Mouse (Mus musculus) kidney, postnatal 0 days (tissue): ENCODE data around the gene Naa80. TPM values are rescaled to one million over a fixed set of nuclear protein-coding genes. Genes with fewer than 3 reads are reported as not detected.

Experiments used
- ATAC-seq: fragments of 200-750 bp; cut with Nextera tagmentation; replicated peaks from 2 replicates; pipeline ENCODE4 v1.8.0; 2017; ENCODE audit warnings: low read depth, moderate number of reproducible peaks, moderate TSS enrichment, moderate library complexity; ENCODE audit not compliant: low FRiP score
- DNase-seq: peaks from one replicate; pipeline ENCODE4 v3.0.0-alpha.2; 2016; ENCODE audit warnings: low spot score
- H3K27ac ChIP-seq: fragments of 300-500 bp; sonication (generic); 2 replicates; pipeline ENCODE4 v1.5.1; 2014; ENCODE audit warnings: mild to moderate bottlenecking
- H3K27me3 ChIP-seq: fragments of 300-500 bp; sonication (generic); 2 replicates; pipeline ENCODE4 v1.6.1; 2014; ENCODE audit warnings: low read length, mixed read lengths; ENCODE audit not compliant: insufficient read depth
- H3K36me3 ChIP-seq: fragments of 300-500 bp; sonication (generic); 2 replicates; pipeline ENCODE4 v1.6.1; 2014; ENCODE audit warnings: low read length, mixed read lengths; ENCODE audit not compliant: insufficient read depth
- H3K4me1 ChIP-seq: fragments of 300-500 bp; sonication (generic); replicated peaks from 2 replicates; pipeline ENCODE4 v1.6.1; 2014; ENCODE audit warnings: antibody characterized with exemption, low read length, mixed read lengths; ENCODE audit not compliant: insufficient read depth
- H3K4me2 ChIP-seq: fragments of 300-500 bp; sonication (generic); 2 replicates; pipeline ENCODE4 v1.6.1; 2014; ENCODE audit warnings: mild to moderate bottlenecking, low read length, moderate library complexity, mixed read lengths
- H3K4me3 ChIP-seq: fragments of 300-500 bp; sonication (generic); replicated peaks from 2 replicates; pipeline ENCODE4 v1.5.1; 2014; ENCODE audit warnings: low read depth, low read length
- H3K9ac ChIP-seq: fragments of 300-500 bp; sonication (generic); 2 replicates; pipeline ENCODE4 v1.6.1; 2014; ENCODE audit warnings: low read depth, low read length
- H3K9me3 ChIP-seq: fragments of 300-500 bp; sonication (generic); replicated peaks from 2 replicates; pipeline ENCODE4 v1.6.1; 2016; ENCODE audit warnings: low read length, inconsistent platforms, mixed read lengths
- CTCF ChIP-seq: IDR thresholded peaks from 2 replicates; pipeline ENCODE4 v1.5.1; 2016; ENCODE audit warnings: antibody characterized with exemption, low read depth, mild to moderate bottlenecking, moderate library complexity
- WGBS: fragments of 180-500 bp; shearing (Covaris S2); extraction: QIAGEN DNeasy Blood & Tissue Kit; methylation state at CpG from one replicate; pipeline ENCODE4 v1.1.7; 2014; 5-methylcytosine and 5-hydroxymethylcytosine counted together
- polyA plus RNA-seq: library from polyadenylated mRNA; unstranded; fragments of >200 nt; fragmentation: Nextera tagmentation; extraction: Ambion mirVana; gene quantifications from 2 replicates; pipeline ENCODE4 v1.2.1, GENCODE M21; 2015

Gene Naa80
- polyA plus RNA-seq, 1 experiment from 2014 or later = 22.3 TPM

DNA sequence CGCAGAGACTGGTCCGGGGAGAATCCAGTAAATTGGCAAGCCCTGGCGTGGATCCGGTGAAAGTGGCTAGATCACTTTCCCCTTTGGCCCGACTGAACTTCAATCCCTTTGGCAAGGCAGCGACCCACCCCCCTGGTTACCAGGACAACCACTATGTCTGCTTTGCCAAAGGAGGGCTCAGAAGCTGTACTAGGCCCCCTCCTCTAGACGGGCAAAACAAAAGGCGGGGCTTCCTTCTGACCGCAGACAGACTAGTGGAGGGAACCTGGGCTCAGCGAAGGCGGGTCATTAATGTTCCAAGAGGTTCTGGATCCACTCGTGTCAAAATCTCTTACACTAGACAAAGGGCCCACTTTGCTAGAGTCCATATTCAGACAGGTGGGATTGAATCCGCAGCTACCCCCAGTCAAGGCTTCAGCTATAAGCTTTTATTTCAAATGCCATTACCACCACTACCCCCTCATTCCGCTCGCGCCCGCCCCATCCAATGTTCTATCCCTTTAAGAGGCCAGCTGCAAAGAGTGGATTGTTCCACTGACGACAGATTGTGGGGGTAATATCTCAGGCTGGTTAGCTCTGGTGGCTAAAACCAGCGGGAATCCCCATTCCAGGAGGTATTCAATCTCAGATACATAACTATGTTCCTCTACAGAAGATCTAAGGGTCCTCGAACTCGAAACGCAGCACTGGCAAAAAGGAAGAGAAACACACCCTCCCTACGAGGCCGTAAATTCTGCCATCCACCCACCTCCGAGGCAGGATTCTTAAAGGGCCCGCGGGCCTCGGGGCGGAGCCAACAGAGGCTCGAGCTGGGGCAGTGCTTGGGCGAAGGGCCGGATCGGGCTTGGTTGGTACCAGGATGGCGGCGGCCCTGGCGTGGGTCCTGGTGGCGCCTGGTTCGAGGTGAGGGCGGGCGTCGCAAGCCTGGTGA is 10.1 kb upstream of the Naa80 start:
- Histone ChIP-seq H3K27ac (peak overlapping the region; percentile 95), H3K4me2 (peak overlapping the region; percentile 78), H3K9me3 (no peaks in the 10 kb centered on the region), H3K4me1 (peaks cover 34% of the 10 kb centered on the region), H3K9ac (peak overlapping the region; percentile 74), H3K27me3 (no peaks in the 10 kb centered on the region), H3K36me3 (peaks cover 20% of the 10 kb centered on the region), H3K4me3 (peak overlapping the region; percentile 74)
- under 1% methylated on average over 41 of the region's 41 CpGs for whole genome bisulfite sequencing
- peak; percentile 94 for DNase-seq
- no peak; the same call in 1 of the 2 replicates for TF ChIP-seq CTCF
- ATAC-seq = peak; percentile 72

DNA sequence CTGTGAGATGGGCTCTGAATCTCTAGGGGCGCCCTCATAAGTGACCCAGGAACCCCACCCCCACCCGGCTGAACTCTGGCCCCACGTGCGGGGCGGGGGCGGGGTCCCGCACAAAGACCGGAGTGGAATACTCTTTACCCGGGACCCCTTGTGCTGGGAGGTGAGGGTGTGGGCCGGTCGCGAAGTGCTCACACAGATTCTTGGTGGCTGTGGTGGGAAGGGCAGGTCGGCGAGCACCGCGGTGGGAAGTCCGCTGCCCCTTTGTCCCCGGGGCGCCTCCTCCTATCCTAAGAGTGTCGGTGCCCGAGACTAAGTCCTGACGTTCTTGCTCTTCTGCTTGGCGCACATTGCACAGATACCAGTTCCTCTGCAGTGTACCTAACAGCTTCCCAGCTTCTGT is 9.4 kb upstream of the Naa80 start:
- H3K27me3 ChIP-seq = no peaks in the 10 kb centered on the region
- 0% methylated on average over 23 of the region's 23 CpGs for WGBS
- H3K9me3 ChIP-seq = no peaks in the 10 kb centered on the region
- peak overlapping the region; percentile 74 for H3K4me3 ChIP-seq
- H3K27ac ChIP-seq = peak overlapping the region; percentile 95
- DNase-seq = peak; percentile 43
- H3K4me1 ChIP-seq = peaks cover 29% of the 10 kb centered on the region
- H3K36me3 ChIP-seq = peaks cover 21% of the 10 kb centered on the region
- peak overlapping the region; percentile 74 for H3K9ac ChIP-seq
- ATAC-seq = peak; percentile 34
- no peak for TF ChIP-seq CTCF
- H3K4me2 ChIP-seq = peak overlapping the region; percentile 78

DNA sequence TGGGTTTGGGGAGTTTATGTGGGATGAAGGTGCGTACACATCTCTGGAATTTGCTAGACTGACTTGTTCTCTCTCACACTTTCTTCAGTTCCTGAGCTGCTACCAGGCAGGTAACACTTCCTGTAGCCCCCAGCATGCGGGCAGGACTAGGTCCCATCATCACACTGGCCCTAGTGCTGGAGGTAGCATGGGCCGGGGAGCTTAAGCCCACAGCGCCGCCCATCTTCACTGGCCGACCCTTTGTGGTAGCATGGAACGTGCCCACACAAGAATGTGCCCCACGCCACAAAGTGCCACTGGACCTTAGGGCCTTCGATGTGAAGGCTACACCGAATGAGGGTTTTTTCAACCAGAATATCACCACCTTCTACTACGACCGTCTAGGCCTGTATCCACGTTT is 8.7 kb upstream of the Naa80 start:
- WGBS = 31% methylated on average over 13 of the region's 13 CpGs
- no peak for TF ChIP-seq CTCF
- ATAC-seq (no peak), DNase-seq (no peak)
- Histone ChIP-seq H3K4me1 (peaks cover 29% of the 10 kb centered on the region), H3K36me3 (peaks cover 25% of the 10 kb centered on the region), H3K9ac (peak overlapping the region; percentile 74), H3K4me3 (peak overlapping the region; percentile 74), H3K4me2 (peak overlapping the region; percentile 78), H3K27me3 (no peaks in the 10 kb centered on the region), H3K9me3 (no peaks in the 10 kb centered on the region), H3K27ac (peak overlapping the region; percentile 95)

DNA sequence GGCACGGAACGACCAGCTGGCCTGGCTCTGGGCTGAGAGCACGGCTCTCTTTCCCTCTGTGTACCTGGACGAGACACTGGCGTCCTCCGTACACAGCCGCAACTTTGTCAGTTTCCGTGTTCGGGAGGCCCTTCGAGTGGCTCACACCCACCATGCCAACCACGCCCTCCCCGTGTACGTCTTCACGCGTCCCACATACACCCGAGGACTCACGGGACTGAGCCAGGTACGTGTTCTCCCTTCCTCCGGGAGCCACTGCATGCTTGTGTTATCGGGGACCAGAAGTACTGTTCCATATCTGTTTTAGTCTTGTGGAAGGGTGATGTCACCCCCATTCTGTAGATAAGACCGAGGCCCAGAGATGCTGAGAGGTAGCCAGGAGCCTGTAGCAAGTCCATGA is 7.8 kb upstream of the Naa80 start:
- H3K27ac ChIP-seq = no peak overlapping the region
- H3K4me2 ChIP-seq = peak overlapping the region; percentile 78
- no peak for DNase-seq
- peak overlapping the region; percentile 74; the same call in 1 of the 2 replicates for H3K4me3 ChIP-seq
- no peaks in the 10 kb centered on the region for H3K27me3 ChIP-seq
- peaks cover 25% of the 10 kb centered on the region for H3K36me3 ChIP-seq
- ATAC-seq = no peak
- TF ChIP-seq CTCF = no peak
- H3K9ac ChIP-seq = no peak overlapping the region
- WGBS = 84% methylated on average over 21 of the region's 21 CpGs
- no peaks in the 10 kb centered on the region for H3K9me3 ChIP-seq
- H3K4me1 ChIP-seq = peaks cover 29% of the 10 kb centered on the region

DNA sequence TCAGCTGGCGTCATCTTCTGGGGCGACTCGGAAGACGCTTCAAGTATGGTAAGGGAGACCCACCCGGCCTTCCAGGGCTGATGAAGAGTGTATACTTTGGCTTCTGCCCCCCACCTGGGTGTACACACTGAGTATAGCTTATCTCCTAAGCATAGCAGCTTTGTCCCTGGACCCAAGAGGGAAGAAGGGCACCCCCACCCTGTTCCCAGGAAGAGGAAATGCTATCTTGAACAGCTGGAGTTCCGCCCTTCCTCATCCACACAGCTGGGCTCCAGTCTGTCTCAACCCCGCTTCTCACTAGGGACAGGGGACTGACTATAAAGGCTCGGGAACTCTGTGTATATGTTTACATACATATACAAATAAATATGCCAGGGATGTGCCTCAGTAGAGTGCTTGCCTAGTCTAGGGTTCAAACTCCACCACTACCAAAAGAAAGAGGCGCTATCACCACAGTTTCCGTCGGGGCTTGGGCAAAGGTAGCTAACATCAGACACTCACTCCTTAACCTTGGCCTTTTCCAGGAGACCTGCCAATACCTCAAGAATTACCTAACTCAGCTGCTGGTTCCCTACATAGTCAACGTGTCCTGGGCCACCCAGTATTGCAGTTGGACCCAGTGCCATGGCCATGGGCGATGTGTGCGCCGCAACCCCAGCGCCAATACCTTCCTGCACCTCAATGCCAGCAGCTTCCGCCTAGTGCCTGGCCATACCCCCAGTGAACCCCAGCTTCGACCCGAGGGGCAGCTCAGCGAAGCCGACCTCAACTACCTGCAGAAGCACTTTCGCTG is 7.0 kb upstream of the Naa80 start:
- no peaks in the 10 kb centered on the region for H3K27me3 ChIP-seq
- peaks cover 25% of the 10 kb centered on the region for H3K36me3 ChIP-seq
- no peak overlapping the region for H3K27ac ChIP-seq
- no peak overlapping the region for H3K9ac ChIP-seq
- H3K9me3 ChIP-seq = no peaks in the 10 kb centered on the region
- peaks cover 28% of the 10 kb centered on the region for H3K4me1 ChIP-seq
- TF ChIP-seq CTCF = no peak
- 0 out of 2 replicates have a peak overlapping the region, but pooled peaks have one; percentile 78 for H3K4me2 ChIP-seq
- no peak for ATAC-seq
- WGBS = 90% methylated on average over 22 of the region's 22 CpGs
- no peak overlapping the region for H3K4me3 ChIP-seq
- DNase-seq = no peak

DNA sequence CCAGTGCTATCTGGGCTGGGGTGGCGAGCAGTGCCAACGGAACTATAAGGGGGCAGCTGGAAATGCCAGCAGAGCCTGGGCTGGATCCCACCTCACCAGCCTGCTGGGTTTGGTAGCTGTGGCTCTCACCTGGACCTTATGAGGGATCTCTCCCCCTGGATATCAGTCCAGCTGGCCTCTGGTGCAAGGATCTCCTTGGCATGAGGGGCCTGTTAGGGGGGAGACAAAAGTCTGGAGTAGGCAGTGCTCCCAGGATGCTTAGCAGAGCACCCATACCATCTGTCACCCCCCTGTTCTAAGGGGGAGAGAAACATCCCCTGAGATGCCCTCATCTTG is 6.4 kb upstream of the Naa80 start:
- H3K36me3 ChIP-seq = peaks cover 25% of the 10 kb centered on the region
- TF ChIP-seq CTCF = no peak
- no peak for DNase-seq
- no peak overlapping the region for H3K27ac ChIP-seq
- no peak overlapping the region for H3K4me2 ChIP-seq
- H3K27me3 ChIP-seq = no peaks in the 10 kb centered on the region
- 91% methylated on average over 2 of the region's 2 CpGs for WGBS
- H3K4me1 ChIP-seq = peaks cover 30% of the 10 kb centered on the region
- H3K9me3 ChIP-seq = no peaks in the 10 kb centered on the region
- H3K9ac ChIP-seq = no peak overlapping the region
- H3K4me3 ChIP-seq = no peak overlapping the region
- no peak for ATAC-seq
